Mouse (Mus musculus): ENCODE results near the gene Mark4. TPM values are rescaled to one million over a fixed set of nuclear protein-coding genes. Genes with fewer than 3 reads are reported as not detected.

The Mark4 gene
- polyA plus RNA-seq, 1 experiment from 2014 or later, result 7.9 TPM

- no peak for ATAC-seq (replicated peaks; ENCODE audit: low FRiP score, low read depth)
- 2% methylated on average over 25 of the region's 26 CpGs for WGBS
- Histone ChIP-seq H3K4me1 (replicated peaks; ENCODE audit: insufficient read depth, low read length) (no peaks in the 10 kb centered on the region; the same call in none of the 2 replicates), H3K36me3 (ENCODE audit: insufficient read depth, low read length) (no peaks in the 10 kb centered on the region), H3K27ac (0 out of 2 replicates have a peak overlapping the region, but pooled peaks have one; percentile 32), H3K9ac (ENCODE audit: low read depth, low read length) (no peak overlapping the region; the same call in 1 of the 2 replicates), H3K4me3 (replicated peaks; ENCODE audit: low read depth, low read length) (peak overlapping the region; percentile 19; the same call in 1 of the 2 replicates), H3K9me3 (replicated peaks; ENCODE audit: low read length) (no peaks in the 10 kb centered on the region), H3K4me2 (ENCODE audit: low read length) (peak overlapping the region; percentile 45), H3K27me3 (ENCODE audit: insufficient read depth, low read length) (peaks cover 17% of the 10 kb centered on the region)
- peak; percentile 53; the same call in 1 of the 2 replicates for TF ChIP-seq CTCF (IDR thresholded peaks at IDR 0.05; ENCODE audit: low read depth)
- DNase-seq (ENCODE audit: low spot score), result peak; percentile 70
Measured at GRCm38 (mm10) chr7:19491731-19492130, 33.1 kb upstream of the Mark4 start.

- no peak for DNase-seq (ENCODE audit: low spot score)
- H3K4me1 ChIP-seq (replicated peaks; ENCODE audit: insufficient read depth, low read length), result no peaks in the 10 kb centered on the region; the same call in 1 of the 2 replicates
- WGBS, result 17% methylated on average over 31 of the region's 31 CpGs
- no peaks in the 10 kb centered on the region for H3K36me3 ChIP-seq (ENCODE audit: insufficient read depth, low read length)
- no peak overlapping the region for H3K9ac ChIP-seq (ENCODE audit: low read depth, low read length)
- H3K27ac ChIP-seq, result no peak overlapping the region
- H3K27me3 ChIP-seq (ENCODE audit: insufficient read depth, low read length), result peaks cover 17% of the 10 kb centered on the region
- H3K4me3 ChIP-seq (replicated peaks; ENCODE audit: low read depth, low read length), result 0 out of 2 replicates have a peak overlapping the region, but pooled peaks have one; percentile 14
- ATAC-seq (replicated peaks; ENCODE audit: low FRiP score, low read depth), result no peak
- no peak for TF ChIP-seq CTCF (IDR thresholded peaks at IDR 0.05; ENCODE audit: low read depth)
- no peaks in the 10 kb centered on the region for H3K9me3 ChIP-seq (replicated peaks; ENCODE audit: low read length)
- H3K4me2 ChIP-seq (ENCODE audit: low read length), result peak overlapping the region; percentile 35; the same call in 1 of the 2 replicates
Measured at GRCm38 (mm10) chr7:19489525-19489924, 30.9 kb upstream of the Mark4 start.

GRCm38 (mm10) chr7:19486549-19486948, 27.9 kb upstream of the Mark4 start:
- no peak for TF ChIP-seq CTCF (IDR thresholded peaks at IDR 0.05; ENCODE audit: low read depth)
- 94% methylated on average over 7 of the region's 7 CpGs for WGBS
- Histone ChIP-seq H3K27ac (no peak overlapping the region), H3K36me3 (ENCODE audit: insufficient read depth, low read length) (no peaks in the 10 kb centered on the region), H3K27me3 (ENCODE audit: insufficient read depth, low read length) (peaks cover 17% of the 10 kb centered on the region), H3K4me3 (replicated peaks; ENCODE audit: low read depth, low read length) (no peak overlapping the region), H3K9me3 (replicated peaks; ENCODE audit: low read length) (no peaks in the 10 kb centered on the region), H3K4me2 (ENCODE audit: low read length) (no peak overlapping the region), H3K4me1 (replicated peaks; ENCODE audit: insufficient read depth, low read length) (no peaks in the 10 kb centered on the region; the same call in 1 of the 2 replicates), H3K9ac (ENCODE audit: low read depth, low read length) (no peak overlapping the region)
- DNase-seq (ENCODE audit: low spot score) (no peak), ATAC-seq (replicated peaks; ENCODE audit: low FRiP score, low read depth) (no peak)

- 100% methylated on average over 1 of the region's 1 CpGs for WGBS
- H3K4me1 ChIP-seq (replicated peaks; ENCODE audit: insufficient read depth, low read length), result no peaks in the 10 kb centered on the region; the same call in 1 of the 2 replicates
- peaks cover 15% of the 10 kb centered on the region for H3K27me3 ChIP-seq (ENCODE audit: insufficient read depth, low read length)
- ATAC-seq (replicated peaks; ENCODE audit: low FRiP score, low read depth), result no peak
- no peak overlapping the region for H3K4me2 ChIP-seq (ENCODE audit: low read length)
- no peaks in the 10 kb centered on the region for H3K36me3 ChIP-seq (ENCODE audit: insufficient read depth, low read length)
- no peak for DNase-seq (ENCODE audit: low spot score)
- H3K27ac ChIP-seq, result no peak overlapping the region
- H3K4me3 ChIP-seq (replicated peaks; ENCODE audit: low read depth, low read length), result no peak overlapping the region
- TF ChIP-seq CTCF (IDR thresholded peaks at IDR 0.05; ENCODE audit: low read depth), result no peak
- H3K9me3 ChIP-seq (replicated peaks; ENCODE audit: low read length), result no peaks in the 10 kb centered on the region
- no peak overlapping the region for H3K9ac ChIP-seq (ENCODE audit: low read depth, low read length)
Measured at GRCm38 (mm10) chr7:19485488-19485887, 26.9 kb upstream of the Mark4 start.

GRCm38 (mm10) chr7:19483281-19483680, 24.7 kb upstream of the Mark4 start:
- no peak for DNase-seq (ENCODE audit: low spot score)
- no peak for ATAC-seq (replicated peaks; ENCODE audit: low FRiP score, low read depth)
- WGBS, result 83% methylated on average over 8 of the region's 8 CpGs

GRCm38 (mm10) chr7:19477624-19478384, 19.2 kb upstream of the Mark4 start:
- no peaks in the 10 kb centered on the region; the same call in 1 of the 2 replicates for H3K4me1 ChIP-seq (replicated peaks; ENCODE audit: insufficient read depth, low read length)
- peaks cover 10% of the 10 kb centered on the region; the same call in 1 of the 2 replicates for H3K27me3 ChIP-seq (ENCODE audit: insufficient read depth, low read length)
- no peak for DNase-seq (ENCODE audit: low spot score)
- 29% methylated on average over 14 of the region's 14 CpGs for WGBS
- H3K4me2 ChIP-seq (ENCODE audit: low read length), result no peak overlapping the region
- no peaks in the 10 kb centered on the region for H3K36me3 ChIP-seq (ENCODE audit: insufficient read depth, low read length)
- no peak overlapping the region for H3K9ac ChIP-seq (ENCODE audit: low read depth, low read length)
- no peak for ATAC-seq (replicated peaks; ENCODE audit: low FRiP score, low read depth)
- no peak overlapping the region for H3K4me3 ChIP-seq (replicated peaks; ENCODE audit: low read depth, low read length)
- no peaks in the 10 kb centered on the region for H3K9me3 ChIP-seq (replicated peaks; ENCODE audit: low read length)
- no peak overlapping the region; the same call in 1 of the 2 replicates for H3K27ac ChIP-seq
- TF ChIP-seq CTCF (IDR thresholded peaks at IDR 0.05; ENCODE audit: low read depth), result no peak; the same call in 1 of the 2 replicates

More at GRCm38 (mm10) chr7:19483281-19483680, 24.7 kb upstream of the Mark4 start:
- Histone ChIP-seq H3K27ac (no peak overlapping the region), H3K36me3 (ENCODE audit: insufficient read depth, low read length) (no peaks in the 10 kb centered on the region), H3K27me3 (ENCODE audit: insufficient read depth, low read length) (no peaks in the 10 kb centered on the region), H3K9me3 (replicated peaks; ENCODE audit: low read length) (no peaks in the 10 kb centered on the region), H3K4me1 (replicated peaks; ENCODE audit: insufficient read depth, low read length) (no peaks in the 10 kb centered on the region), H3K4me2 (ENCODE audit: low read length) (no peak overlapping the region), H3K4me3 (replicated peaks; ENCODE audit: low read depth, low read length) (no peak overlapping the region), H3K9ac (ENCODE audit: low read depth, low read length) (no peak overlapping the region)
- TF ChIP-seq CTCF (IDR thresholded peaks at IDR 0.05; ENCODE audit: low read depth), result no peak

Data from kidney, postnatal 0 days (tissue).